Mouse (Mus musculus) cerebellum, adult 2 months (tissue): ENCODE results near the gene Gins3.

ENCODE experiments used
- CTCF ChIP-seq: fragments of 200-500 bp; IDR thresholded peaks from 2 replicates; pipeline ENCODE4 v1.5.1; 2011; ENCODE audit warnings: low read depth, mild to moderate bottlenecking, control low read depth, low read length, moderate library complexity, borderline replicate concordance; ENCODE audit not compliant: insufficient read depth
- POLR2A ChIP-seq: fragments of 200-500 bp; IDR thresholded peaks from 2 replicates; pipeline ENCODE4 v1.6.1; 2011; ENCODE audit warnings: low read length, control low read depth, borderline replicate concordance; ENCODE audit not compliant: insufficient read depth

- TF ChIP-seq POLR2A (no peak), CTCF (no peak)
These were observed 8.4 kb upstream of the Gins3 start for GRCm38 (mm10) chr8:95624833-95625232.
